Mouse (Mus musculus) hindlimb bud, embryonic 11.5 days (tissue): Measurements from ENCODE around the gene Cfap126.
"Not testable (repeated sequence)": the region's sequence is repeated elsewhere in the genome, so short reads cannot be mapped to it uniquely, and the experiment has no call there.

Source experiments
- DNase-seq: peaks from one replicate; pipeline ENCODE4 v3.0.0-alpha.2; 2012; ENCODE audit warnings: low read depth, low spot score; ENCODE audit errors: extremely low spot score

Cfap126 gene

GRCm38 (mm10) chr1:171113873-171114299 is at the start of gene Cfap126:
TSS of gene Cfap126 (plus strand) at chr1:171113918.
- DNase-seq = no peak

GRCm38 (mm10) chr1:171064491-171065242 is 49.1 kb upstream of the Cfap126 start, which contains the start of gene Fcgr3:
TSS of gene Fcgr3 (minus strand) at chr1:171064935.
- DNase-seq = not testable (repeated sequence)

GRCm38 (mm10) chr1:171065243-171065587 is 48.5 kb upstream of the Cfap126 start:
- not testable (repeated sequence) for DNase-seq

GRCm38 (mm10) chr1:171065768-171066167 is 48.0 kb upstream of the Cfap126 start:
- DNase-seq = not testable (repeated sequence)

- not testable (repeated sequence) for DNase-seq
Measured at GRCm38 (mm10) chr1:171066583-171066982, 47.1 kb upstream of the Cfap126 start.

GRCm38 (mm10) chr1:171067928-171068327 is 45.8 kb upstream of the Cfap126 start:
- not testable (repeated sequence) for DNase-seq

- not testable (repeated sequence) for DNase-seq
Measured at GRCm38 (mm10) chr1:171069508-171069907, 44.2 kb upstream of the Cfap126 start.

- not testable (repeated sequence) for DNase-seq
Measured at GRCm38 (mm10) chr1:171070879-171071278, 42.8 kb upstream of the Cfap126 start.

- DNase-seq = not testable (repeated sequence)
Measured at GRCm38 (mm10) chr1:171071726-171072125, 42.0 kb upstream of the Cfap126 start.

- not testable (repeated sequence) for DNase-seq
Measured at GRCm38 (mm10) chr1:171072217-171072616, 41.5 kb upstream of the Cfap126 start.

- peak; percentile 73 for DNase-seq
Measured at GRCm38 (mm10) chr1:171074283-171074682, 39.4 kb upstream of the Cfap126 start.

- not testable (repeated sequence) for DNase-seq
Measured at GRCm38 (mm10) chr1:171076176-171076575, 37.5 kb upstream of the Cfap126 start.

- not testable (repeated sequence) for DNase-seq
Measured at GRCm38 (mm10) chr1:171077192-171077591, 36.5 kb upstream of the Cfap126 start.

GRCm38 (mm10) chr1:171077955-171078354 is 35.8 kb upstream of the Cfap126 start:
- DNase-seq = not testable (repeated sequence)

- DNase-seq = not testable (repeated sequence)
Measured at GRCm38 (mm10) chr1:171078419-171078818, 35.3 kb upstream of the Cfap126 start.

- DNase-seq = not testable (repeated sequence)
Measured at GRCm38 (mm10) chr1:171079345-171079744, 34.4 kb upstream of the Cfap126 start.

- not testable (repeated sequence) for DNase-seq
Measured at GRCm38 (mm10) chr1:171079825-171080224, 33.9 kb upstream of the Cfap126 start.

- not testable (repeated sequence) for DNase-seq
Measured at GRCm38 (mm10) chr1:171081512-171082231, 32.0 kb upstream of the Cfap126 start.

- DNase-seq = no peak
Measured at GRCm38 (mm10) chr1:171085718-171086117, 28.0 kb upstream of the Cfap126 start.

- not testable (repeated sequence) for DNase-seq
Measured at GRCm38 (mm10) chr1:171088237-171088869, 25.4 kb upstream of the Cfap126 start.

- DNase-seq = no peak
Measured at GRCm38 (mm10) chr1:171089891-171090290, 23.8 kb upstream of the Cfap126 start.
